Mouse (Mus musculus): ENCODE data around the gene Adpgk.
A peak's percentile ranks its signal among the peaks of the same experiment; 100 is the strongest.

DNA sequence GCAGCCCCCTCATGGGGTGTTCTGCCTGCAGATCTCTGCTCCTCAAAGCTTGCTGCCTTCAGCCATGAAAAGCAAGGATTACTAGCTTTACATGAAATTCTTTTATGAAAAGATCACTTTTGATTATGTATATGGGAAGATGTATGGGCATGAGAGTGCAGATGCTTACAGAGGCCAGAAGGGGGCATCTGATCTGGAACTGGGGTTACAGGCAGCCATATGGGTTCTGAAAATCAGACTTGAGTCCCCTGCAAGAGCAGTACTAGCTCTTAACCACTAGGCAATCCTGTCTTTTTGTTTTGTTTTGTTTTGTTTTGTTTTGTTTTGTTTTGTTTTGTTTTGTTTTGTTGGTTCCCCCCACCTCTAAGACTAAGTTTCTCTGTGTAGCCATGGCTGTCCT is 18.2 kb upstream of the Adpgk start:
- peak; percentile 18; the same call in 1 of the 2 replicates for TF ChIP-seq CTCF (IDR thresholded peaks at IDR 0.05; ENCODE audit: control insufficient read depth, insufficient read depth, low read length)
- no peak for TF ChIP-seq POLR2A (IDR thresholded peaks at IDR 0.05; ENCODE audit: borderline replicate concordance, control insufficient read depth, low read depth, low read length)
